Mouse (Mus musculus) testis, adult 2 months (tissue): ENCODE data around the gene Uba2.

Source experiments
- CTCF ChIP-seq: fragments of 200-500 bp; IDR thresholded peaks from 2 replicates; pipeline ENCODE4 v1.5.1; 2012; ENCODE audit warnings: low read depth, mild to moderate bottlenecking, inconsistent platforms, low read length, moderate library complexity; ENCODE audit not compliant: control insufficient read depth, insufficient read depth, insufficient replicate concordance
- POLR2A ChIP-seq: fragments of 200-500 bp; IDR thresholded peaks from 2 replicates; pipeline ENCODE4 v1.6.1; 2012; ENCODE audit warnings: low read depth, mild to moderate bottlenecking, inconsistent platforms, low read length, moderate library complexity; ENCODE audit not compliant: control insufficient read depth

DNA sequence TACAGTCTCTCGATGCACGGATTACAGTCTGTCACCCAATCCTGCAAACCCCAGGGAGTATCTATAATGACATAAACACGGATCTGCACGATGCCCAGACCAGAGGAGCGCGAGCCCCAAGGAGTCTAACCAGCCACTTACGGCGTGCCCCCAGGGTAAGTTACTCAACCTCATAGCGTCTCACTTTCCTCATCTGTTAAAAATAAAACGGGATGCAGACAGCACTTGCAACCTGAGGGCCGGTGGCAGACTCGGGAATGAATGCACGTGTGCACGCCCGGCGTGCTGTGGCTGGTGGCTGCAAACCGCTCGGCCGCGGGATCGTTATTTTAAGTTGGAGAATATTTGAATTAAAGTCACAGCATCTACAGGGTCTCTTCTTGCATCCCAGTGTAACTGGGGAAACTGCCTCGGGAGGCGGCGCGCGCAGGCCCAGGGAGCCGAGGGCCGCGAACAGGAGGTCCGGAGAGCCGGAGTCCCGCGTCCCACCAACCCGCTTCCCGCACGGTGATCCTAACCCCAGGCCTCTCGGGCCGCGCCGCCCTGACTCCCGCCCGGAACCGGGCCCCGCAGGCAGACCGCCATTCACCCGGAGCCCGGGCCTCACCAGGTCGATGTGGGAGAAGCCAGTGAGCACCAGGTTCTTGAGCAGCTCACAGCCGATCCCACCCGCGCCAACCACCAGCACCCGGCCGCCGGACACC is 1.5 kb downstream of the Uba2 start:
- TF ChIP-seq POLR2A (no peak), CTCF (no peak)
